Mouse (Mus musculus) CH12.LX (cell line): ENCODE data around the gene Miip.
"Not testable (repeated sequence)": the region's sequence is repeated elsewhere in the genome, so short reads cannot be mapped to it uniquely, and the experiment has no call there.

Source experiments
- NRF1 ChIP-seq: IDR thresholded peaks from 2 replicates; pipeline ENCODE4 v1.6.1; 2014; ENCODE audit warnings: low read depth, mild to moderate bottlenecking, inconsistent platforms, low read length, improper control_type of control experiment, moderate library complexity
- POLR2A ChIP-seq: IDR thresholded peaks from 2 replicates; pipeline ENCODE4 v1.6.1; 2011; ENCODE audit warnings: low read depth, mild to moderate bottlenecking, improper control_type of control experiment, low read length
- SMC3 ChIP-seq: IDR thresholded peaks from 2 replicates; pipeline ENCODE4 v1.6.1; 2011; ENCODE audit warnings: low read depth, low read length, improper control_type of control experiment

- not testable (repeated sequence) for TF ChIP-seq POLR2A, NRF1, SMC3
These were observed 49.0 kb downstream of the Miip start for GRCm38 (mm10) chr4:147819659-147820058.
